Mouse (Mus musculus) small intestine, adult 2 months (tissue): Measurements from ENCODE around the gene Ifit1bl2. TPM values are rescaled to one million over a fixed set of nuclear protein-coding genes. Genes with fewer than 3 reads are reported as not detected.
"Not testable (repeated sequence)": the region's sequence is repeated elsewhere in the genome, so short reads cannot be mapped to it uniquely, and the experiment has no call there.

Source experiments
- H3K27ac ChIP-seq: fragments of 200-500 bp; 2 replicates; pipeline ENCODE4 v1.5.1; 2012; ENCODE audit warnings: low read depth, low read length, control low read depth, inconsistent platforms; ENCODE audit not compliant: insufficient read depth
- H3K27me3 ChIP-seq: fragments of 200-500 bp; 2 replicates; pipeline ENCODE4 v1.6.1; 2012; ENCODE audit warnings: mild to moderate bottlenecking, moderate library complexity, low read length, inconsistent platforms; ENCODE audit not compliant: control insufficient read depth, insufficient read depth
- H3K36me3 ChIP-seq: fragments of 200-500 bp; 2 replicates; pipeline ENCODE4 v1.6.1; 2012; ENCODE audit warnings: mild to moderate bottlenecking, low read length, control low read depth, inconsistent platforms; ENCODE audit not compliant: control insufficient read depth, insufficient read depth
- H3K4me1 ChIP-seq: fragments of 200-500 bp; 2 replicates; pipeline ENCODE4 v1.6.1; 2012; ENCODE audit warnings: low read length, inconsistent platforms, mixed read lengths; ENCODE audit not compliant: control insufficient read depth, insufficient read depth, insufficient read length
- H3K4me3 ChIP-seq: fragments of 200-500 bp; 2 replicates; pipeline ENCODE4 v1.5.1; 2012; ENCODE audit warnings: low read depth, mild to moderate bottlenecking, control low read depth, inconsistent platforms, low read length, moderate library complexity
- CTCF ChIP-seq: fragments of 200-500 bp; IDR thresholded peaks from 2 replicates; pipeline ENCODE4 v1.5.1; 2012; ENCODE audit warnings: low read depth, mild to moderate bottlenecking, control low read depth, inconsistent platforms, low read length, moderate library complexity, mixed read lengths; ENCODE audit not compliant: insufficient replicate concordance, insufficient read length; ENCODE audit errors: extremely low read depth
- POLR2A ChIP-seq: fragments of 200-500 bp; IDR thresholded peaks from 2 replicates; pipeline ENCODE4 v1.6.1; 2012; ENCODE audit warnings: low read depth, mild to moderate bottlenecking, control low read depth, inconsistent platforms, low read length, moderate library complexity
- WGBS: fragments of 180-500 bp; shearing (Covaris S2); methylation state at CpG from one replicate; pipeline ENCODE4 v1.1.7; 2018; 5-methylcytosine and 5-hydroxymethylcytosine counted together
- polyA plus RNA-seq: library from polyadenylated mRNA; depleted of rRNA; stranded (reverse); fragments of >200 nt; gene quantifications from 2 replicates; pipeline ENCODE4 v1.2.3, GENCODE M21; 2012

Ifit1bl2 gene
- polyA plus RNA-seq, 1 experiment = 11.3 TPM

GRCm38 (mm10) chr19:34662067-34662507 is 21.5 kb upstream of the Ifit1bl2 start:
- H3K4me3 ChIP-seq = peak overlapping the region; percentile 59
- H3K27ac ChIP-seq = no peak overlapping the region
- H3K36me3 ChIP-seq = no peaks in the 10 kb centered on the region
- H3K4me1 ChIP-seq = no peaks in the 10 kb centered on the region
- 10% methylated on average over 13 of the region's 13 CpGs for WGBS
- H3K27me3 ChIP-seq = no peaks in the 10 kb centered on the region
- no peak for TF ChIP-seq POLR2A
- TF ChIP-seq CTCF = no peak

- Histone ChIP-seq H3K36me3 (no peaks in the 10 kb centered on the region), H3K27me3 (no peaks in the 10 kb centered on the region), H3K27ac (no peak overlapping the region), H3K4me1 (no peaks in the 10 kb centered on the region), H3K4me3 (no peak overlapping the region)
- TF ChIP-seq CTCF (no peak), POLR2A (no peak)
- 41% methylated on average over 2 of the region's 2 CpGs for WGBS
These were observed 16.2 kb upstream of the Ifit1bl2 start for GRCm38 (mm10) chr19:34656511-34657298.

GRCm38 (mm10) chr19:34655227-34655805 is 14.8 kb upstream of the Ifit1bl2 start:
- H3K27me3 ChIP-seq = no peaks in the 10 kb centered on the region
- no peak overlapping the region for H3K4me3 ChIP-seq
- peaks cover 1% of the 10 kb centered on the region; the same call in 1 of the 2 replicates for H3K36me3 ChIP-seq
- TF ChIP-seq POLR2A (no peak), CTCF (no peak)
- WGBS = 80% methylated on average over 10 of the region's 10 CpGs
- H3K27ac ChIP-seq = no peak overlapping the region
- H3K4me1 ChIP-seq = no peaks in the 10 kb centered on the region

GRCm38 (mm10) chr19:34650997-34651396 is 10.5 kb upstream of the Ifit1bl2 start:
- Histone ChIP-seq H3K27me3 (no peaks in the 10 kb centered on the region), H3K36me3 (peaks cover 17% of the 10 kb centered on the region), H3K4me3 (no peak overlapping the region), H3K4me1 (no peaks in the 10 kb centered on the region), H3K27ac (no peak overlapping the region)
- 86% methylated on average over 6 of the region's 6 CpGs for WGBS
- TF ChIP-seq CTCF = no peak
- no peak for TF ChIP-seq POLR2A

- Histone ChIP-seq H3K27ac (no peak overlapping the region), H3K4me1 (no peaks in the 10 kb centered on the region), H3K4me3 (no peak overlapping the region), H3K27me3 (no peaks in the 10 kb centered on the region), H3K36me3 (peaks cover 17% of the 10 kb centered on the region)
- TF ChIP-seq POLR2A (no peak), CTCF (no peak)
- WGBS = 45% methylated on average over 3 of the region's 3 CpGs
These were observed 9.7 kb upstream of the Ifit1bl2 start for GRCm38 (mm10) chr19:34650276-34650675.

GRCm38 (mm10) chr19:34647630-34648029 is 7.1 kb upstream of the Ifit1bl2 start:
- H3K27ac ChIP-seq, H3K27me3 ChIP-seq, H3K4me1 ChIP-seq, H3K4me3 ChIP-seq: not testable (repeated sequence)
- WGBS = 88% methylated on average over 8 of the region's 8 CpGs
- H3K36me3 ChIP-seq = peaks cover 17% of the 10 kb centered on the region

- Histone ChIP-seq H3K4me1 (peaks cover 2% of the 10 kb centered on the region; the same call in 1 of the 2 replicates), H3K36me3 (peaks cover 2% of the 10 kb centered on the region)
These were observed 2.1 kb upstream of the Ifit1bl2 start for GRCm38 (mm10) chr19:34642616-34643015.

More at GRCm38 (mm10) chr19:34642616-34643015, 2.1 kb upstream of the Ifit1bl2 start:
- TF ChIP-seq POLR2A = no peak
- TF ChIP-seq CTCF = no peak
- H3K27me3 ChIP-seq = no peaks in the 10 kb centered on the region
- H3K27ac ChIP-seq = no peak overlapping the region
- WGBS = 39% methylated on average over 5 of the region's 5 CpGs
- no peak overlapping the region for H3K4me3 ChIP-seq
